Mouse (Mus musculus) kidney, adult 2 months (tissue): ENCODE data around the gene Fcf1. TPM values are rescaled to one million over a fixed set of nuclear protein-coding genes. Genes with fewer than 3 reads are reported as not detected.

Experiments
- DNase-seq: peaks from one replicate; pipeline ENCODE4 v3.0.0; 2021
- H3K27ac ChIP-seq: fragments of 200-500 bp; 2 replicates; pipeline ENCODE4 v1.5.1; 2012; ENCODE audit warnings: low read depth, low read length, control low read depth, inconsistent platforms; ENCODE audit not compliant: insufficient read depth
- H3K27me3 ChIP-seq: fragments of 200-500 bp; replicated peaks from 2 replicates; pipeline ENCODE4 v1.6.1; 2012; ENCODE audit warnings: mild to moderate bottlenecking, moderate library complexity, low read length, inconsistent platforms; ENCODE audit not compliant: control insufficient read depth, insufficient read depth
- H3K36me3 ChIP-seq: fragments of 200-500 bp; 2 replicates; pipeline ENCODE4 v1.6.1; 2012; ENCODE audit warnings: mild to moderate bottlenecking, moderate library complexity, low read length, inconsistent platforms; ENCODE audit not compliant: control insufficient read depth, insufficient read depth
- H3K4me1 ChIP-seq: fragments of 200-500 bp; 2 replicates; pipeline ENCODE4 v1.6.1; 2011; ENCODE audit warnings: low read length; ENCODE audit not compliant: control insufficient read depth, insufficient read depth
- H3K4me3 ChIP-seq: fragments of 200-500 bp; 2 replicates; pipeline ENCODE4 v1.5.1; 2011; ENCODE audit warnings: mild to moderate bottlenecking, low read depth, low read length, control low read depth; ENCODE audit not compliant: insufficient read depth
- CTCF ChIP-seq: fragments of 200-500 bp; conservative IDR thresholded peaks from 2 replicates; pipeline ENCODE4 v1.5.1; 2011; ENCODE audit warnings: low read depth, mild to moderate bottlenecking, control low read depth, low read length, moderate library complexity, mixed read lengths; ENCODE audit not compliant: insufficient read depth, insufficient read length
- POLR2A ChIP-seq: fragments of 200-500 bp; IDR thresholded peaks from one replicate; pipeline ENCODE4 v1.6.1; 2011; ENCODE audit warnings: low read depth, low read length, control low read depth
- WGBS: fragments of 180-500 bp; shearing (Covaris S2); methylation state at CpG from one replicate; pipeline ENCODE4 v1.1.7; 2018; 5-methylcytosine and 5-hydroxymethylcytosine counted together
- polyA plus RNA-seq: library from polyadenylated mRNA; depleted of rRNA; stranded (reverse); fragments of >200 nt; gene quantifications from 2 replicates; pipeline ENCODE4 v1.2.3, GENCODE M21; 2012; rRNA removed

The Fcf1 gene
- 41.2 and 52.0 TPM in 2 replicates for polyA plus RNA-seq

DNA sequence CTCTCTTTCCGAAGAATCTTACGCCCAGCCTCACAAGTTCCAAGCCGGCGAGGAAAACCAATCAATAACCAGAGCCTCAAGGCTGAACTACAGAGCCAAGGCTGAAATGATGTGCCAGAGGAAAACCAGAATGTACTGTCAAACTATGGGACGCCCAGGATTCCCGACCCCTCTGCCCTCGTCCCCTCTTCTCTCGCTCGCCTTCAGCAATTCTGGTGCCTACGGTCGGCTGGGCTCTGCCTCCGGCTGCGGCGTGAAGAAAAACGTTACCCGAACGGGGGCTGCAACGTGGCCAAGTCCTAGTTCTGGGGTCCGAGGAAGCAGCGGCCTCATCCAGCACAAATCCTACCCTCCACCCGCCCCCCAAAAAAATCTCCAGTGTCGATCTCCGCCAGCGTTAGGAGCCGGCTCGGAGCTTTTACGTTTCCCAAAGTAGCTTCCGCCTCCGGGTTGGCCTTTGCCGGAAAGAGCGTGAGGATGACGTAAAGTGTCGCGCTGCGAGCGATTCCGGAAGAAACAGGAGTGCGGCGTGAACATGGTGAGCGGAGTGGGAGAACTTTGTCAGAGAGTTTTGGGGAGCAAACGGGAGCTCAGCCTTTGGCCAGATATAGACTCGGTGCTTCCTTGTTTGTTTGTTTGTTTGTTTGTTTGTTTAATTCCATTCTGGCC, at the start of gene Fcf1, which contains the start of gene Arel1:
TSS of gene Fcf1 (plus strand) at position 470 of the 669 bp plus-strand sequence.
TSS of gene Arel1 (minus strand) at position 473 of the 669 bp plus-strand sequence.
- under 1% methylated on average over 42 of the region's 42 CpGs for WGBS
- peak within 1 kb of the TSS; percentile 34; the same call in 1 of the 2 replicates for H3K27ac ChIP-seq
- peaks cover 9% of the 10 kb centered on the region for H3K4me1 ChIP-seq
- H3K27me3 ChIP-seq = no peaks in the 10 kb centered on the region
- DNase-seq = peak; percentile 94
- H3K36me3 ChIP-seq = peaks cover 2% of the 10 kb centered on the region
- H3K4me3 ChIP-seq = peak within 1 kb of the TSS; percentile 85
- TF ChIP-seq CTCF (no peak), POLR2A (no peak)

DNA sequence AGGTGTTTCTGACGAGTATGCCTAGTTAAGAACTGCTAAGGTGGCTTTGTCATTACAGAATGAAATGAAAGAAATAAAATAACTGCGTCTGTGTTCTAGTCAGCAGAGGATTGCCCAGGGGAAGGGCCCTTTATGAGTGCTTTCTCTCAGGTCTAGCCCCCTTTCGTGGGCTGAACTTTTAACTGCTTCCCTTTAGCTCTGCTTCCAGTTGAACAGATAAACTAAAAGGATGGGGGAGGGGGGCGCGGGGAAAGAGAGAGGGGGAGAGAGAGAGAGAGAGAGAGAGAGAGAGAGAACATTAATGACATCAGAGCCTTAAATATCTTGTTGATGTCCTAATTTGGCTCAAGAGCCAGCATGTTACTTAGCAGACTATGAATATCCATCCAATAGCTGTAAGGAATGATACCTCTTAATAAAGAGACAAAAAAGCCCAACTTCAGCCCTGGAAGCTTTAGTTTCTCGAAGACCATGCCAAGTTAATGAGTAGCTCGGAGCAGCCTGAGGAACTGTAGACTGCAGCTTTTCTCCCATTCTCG, 48.7 kb upstream of the Fcf1 start:
- TF ChIP-seq CTCF = no peak
- TF ChIP-seq POLR2A = no peak
- WGBS = 66% methylated on average over 8 of the region's 8 CpGs
- no peak overlapping the region for H3K27ac ChIP-seq
- no peaks in the 10 kb centered on the region for H3K4me1 ChIP-seq
- H3K36me3 ChIP-seq = no peaks in the 10 kb centered on the region
- H3K27me3 ChIP-seq = no peaks in the 10 kb centered on the region
- no peak for DNase-seq
- no peak overlapping the region for H3K4me3 ChIP-seq

DNA sequence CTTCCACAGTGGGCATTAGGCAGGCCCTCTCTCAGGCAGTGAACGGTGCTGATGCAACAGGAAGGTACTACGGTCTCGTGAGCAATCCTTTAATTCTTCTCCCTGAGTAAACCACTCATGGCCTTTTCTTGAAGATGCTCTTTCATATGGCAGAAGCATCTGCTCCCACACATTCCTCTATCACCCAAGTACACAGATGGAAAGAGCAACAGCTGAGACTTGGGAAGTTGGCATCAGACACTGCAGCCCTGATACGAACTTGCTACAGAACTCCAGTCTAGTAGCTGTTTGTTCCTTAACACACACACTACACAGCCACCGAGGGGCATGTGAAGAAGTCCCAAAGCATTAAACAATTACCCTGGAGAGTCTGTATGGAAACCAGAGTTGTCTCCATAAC, 46.4 kb upstream of the Fcf1 start:
- WGBS = 90% methylated on average over 5 of the region's 5 CpGs
- Histone ChIP-seq H3K27ac (no peak overlapping the region), H3K4me3 (no peak overlapping the region), H3K4me1 (no peaks in the 10 kb centered on the region), H3K27me3 (no peaks in the 10 kb centered on the region), H3K36me3 (no peaks in the 10 kb centered on the region; the same call in 1 of the 2 replicates)
- TF ChIP-seq POLR2A (no peak), CTCF (no peak)
- DNase-seq = no peak

DNA sequence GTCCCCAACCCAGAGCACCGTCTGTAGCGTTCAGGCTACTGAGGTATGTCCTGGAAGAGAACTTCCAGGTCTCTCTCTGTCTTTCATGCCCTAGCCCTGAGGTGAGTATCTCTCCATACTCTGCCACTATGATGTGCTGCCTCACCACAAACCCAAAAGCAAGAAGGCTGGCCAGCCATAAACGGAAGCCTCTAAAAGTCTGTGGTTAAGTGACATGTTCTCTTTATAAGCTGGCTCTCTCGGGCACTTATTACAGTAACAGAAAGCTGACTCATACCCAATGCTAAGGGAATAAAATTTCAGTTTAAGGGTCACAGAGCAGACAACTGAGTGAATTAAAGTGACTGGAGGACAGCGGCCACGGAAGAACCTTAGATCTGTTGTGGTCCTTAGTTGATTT, 44.2 kb upstream of the Fcf1 start:
- no peak for TF ChIP-seq CTCF
- no peak for TF ChIP-seq POLR2A
- H3K27me3 ChIP-seq = no peaks in the 10 kb centered on the region
- H3K4me3 ChIP-seq = no peak overlapping the region
- no peaks in the 10 kb centered on the region for H3K4me1 ChIP-seq
- no peaks in the 10 kb centered on the region; the same call in 1 of the 2 replicates for H3K36me3 ChIP-seq
- no peak overlapping the region for H3K27ac ChIP-seq
- WGBS = 89% methylated on average over 6 of the region's 6 CpGs
- no peak for DNase-seq

DNA sequence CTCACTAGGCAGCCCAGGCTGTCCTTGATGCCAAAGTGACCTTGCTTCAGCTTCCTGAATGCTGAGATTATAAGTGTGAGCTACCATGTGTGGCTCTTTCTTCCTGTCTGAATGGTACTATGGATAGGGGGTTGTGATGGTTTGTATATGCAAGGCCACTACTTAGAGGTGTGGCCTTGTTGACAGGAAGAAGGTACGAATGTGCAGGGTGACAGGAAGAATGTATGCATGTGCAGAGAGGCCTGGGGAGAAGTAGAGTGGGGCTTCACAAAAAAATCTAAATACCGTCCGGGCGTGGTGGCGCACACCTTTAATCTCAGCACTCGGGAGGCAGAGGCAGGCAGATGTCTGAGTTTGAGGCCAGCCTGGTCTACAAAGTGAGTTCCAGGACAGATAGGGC, 38.5 kb upstream of the Fcf1 start:
- no peak for DNase-seq
- TF ChIP-seq POLR2A (no peak), CTCF (no peak)

DNA sequence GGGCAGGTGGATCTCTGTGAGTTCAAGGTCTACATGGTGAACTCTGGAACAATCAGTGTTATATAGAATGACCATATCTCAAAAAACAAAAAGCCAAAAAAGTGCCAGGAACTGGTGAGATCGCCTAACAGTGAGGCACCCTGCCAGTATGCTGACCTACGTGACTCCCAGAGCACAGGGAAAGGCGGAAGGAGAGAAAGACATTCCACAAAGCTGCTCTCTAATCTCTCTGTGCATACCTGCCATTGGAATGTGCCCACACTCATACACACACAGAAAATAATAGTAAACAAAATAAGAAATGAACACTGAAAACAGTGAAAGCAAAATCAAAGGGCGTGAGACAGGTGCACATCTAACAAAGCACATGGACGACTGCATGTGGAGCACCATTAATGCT, 35.4 kb upstream of the Fcf1 start:
- no peak for TF ChIP-seq POLR2A
- no peak for TF ChIP-seq CTCF
- peaks cover 3% of the 10 kb centered on the region for H3K36me3 ChIP-seq
- no peak for DNase-seq
- H3K4me3 ChIP-seq = no peak overlapping the region
- H3K4me1 ChIP-seq = no peaks in the 10 kb centered on the region
- H3K27ac ChIP-seq = no peak overlapping the region
- WGBS = 83% methylated on average over 5 of the region's 5 CpGs
- H3K27me3 ChIP-seq = no peaks in the 10 kb centered on the region

More for the DNA sequence above, 38.5 kb upstream of the Fcf1 start:
- Histone ChIP-seq H3K4me1 (no peaks in the 10 kb centered on the region), H3K27me3 (no peaks in the 10 kb centered on the region), H3K4me3 (no peak overlapping the region), H3K36me3 (peaks cover 3% of the 10 kb centered on the region), H3K27ac (no peak overlapping the region)
- 94% methylated on average over 6 of the region's 6 CpGs for WGBS

DNA sequence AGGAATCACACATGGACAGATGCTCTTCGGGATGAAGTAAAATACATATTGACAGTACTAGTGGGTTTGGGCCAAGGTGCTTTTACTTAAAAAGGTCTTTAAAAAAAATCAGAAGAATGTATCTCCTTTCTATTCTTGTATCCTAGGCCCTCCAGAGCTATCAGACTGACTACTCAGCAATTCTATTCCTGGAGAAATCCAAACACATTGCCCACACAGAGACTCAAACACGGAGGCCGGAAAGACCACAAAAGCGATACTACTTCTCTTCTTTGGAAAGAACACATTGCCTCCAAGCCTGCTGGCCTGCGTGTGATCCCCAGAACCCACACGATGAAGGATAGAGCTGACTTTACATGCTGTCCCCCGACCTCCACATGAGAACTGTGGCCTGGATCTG, 31.6 kb upstream of the Fcf1 start:
- TF ChIP-seq POLR2A = no peak
- TF ChIP-seq CTCF = no peak
- Histone ChIP-seq H3K36me3 (peaks cover 1% of the 10 kb centered on the region; the same call in 1 of the 2 replicates), H3K27me3 (no peaks in the 10 kb centered on the region), H3K27ac (no peak overlapping the region), H3K4me1 (no peaks in the 10 kb centered on the region), H3K4me3 (no peak overlapping the region)
- 91% methylated on average over 7 of the region's 7 CpGs for WGBS
- no peak for DNase-seq
